Mouse (Mus musculus) embryonic facial prominence, embryonic 15.5 days (tissue): ENCODE results near the gene Olfr653. TPM values are rescaled to one million over a fixed set of nuclear protein-coding genes. Genes with fewer than 3 reads are reported as not detected.

Experiments
- ATAC-seq: fragments of 200-750 bp; cut with Nextera tagmentation; 2 replicates; pipeline ENCODE4 v1.8.0; 2017; ENCODE audit warnings: low read depth, moderate TSS enrichment; ENCODE audit not compliant: insufficient number of reproducible peaks, low FRiP score, low TSS enrichment
- H3K27ac ChIP-seq: fragments of 300-500 bp; sonication (generic); replicated peaks from 2 replicates; pipeline ENCODE4 v1.5.1; 2015; ENCODE audit warnings: mild to moderate bottlenecking, inconsistent platforms
- H3K27me3 ChIP-seq: fragments of 300-500 bp; sonication (generic); 2 replicates; pipeline ENCODE4 v1.6.1; 2015; ENCODE audit warnings: inconsistent platforms
- H3K36me3 ChIP-seq: fragments of 300-500 bp; sonication (generic); 2 replicates; pipeline ENCODE4 v1.6.1; 2015; ENCODE audit warnings: mild to moderate bottlenecking, inconsistent platforms
- H3K4me1 ChIP-seq: fragments of 300-500 bp; sonication (generic); 2 replicates; pipeline ENCODE4 v1.6.1; 2015; ENCODE audit warnings: inconsistent platforms
- H3K4me2 ChIP-seq: fragments of 300-500 bp; sonication (generic); replicated peaks from 2 replicates; pipeline ENCODE4 v1.6.1; 2015; ENCODE audit warnings: mild to moderate bottlenecking, inconsistent platforms
- H3K4me3 ChIP-seq: fragments of 300-500 bp; sonication (generic); replicated peaks from 2 replicates; pipeline ENCODE4 v1.5.1; 2015; ENCODE audit warnings: mild to moderate bottlenecking, inconsistent platforms
- H3K9ac ChIP-seq: fragments of 300-500 bp; sonication (generic); 2 replicates; pipeline ENCODE4 v1.6.1; 2015; ENCODE audit warnings: inconsistent platforms
- H3K9me3 ChIP-seq: fragments of 300-500 bp; sonication (generic); replicated peaks from 2 replicates; pipeline ENCODE4 v1.6.1; 2016; ENCODE audit warnings: inconsistent platforms
- polyA plus RNA-seq: library from polyadenylated mRNA; unstranded; fragments of >200 nt; fragmentation: Nextera tagmentation; extraction: Ambion mirVana; gene quantifications from 2 replicates; pipeline ENCODE4 v1.2.1, GENCODE M21; 2015

Gene Olfr653
- polyA plus RNA-seq, 1 experiment from 2014 or later = 0.11 TPM

DNA sequence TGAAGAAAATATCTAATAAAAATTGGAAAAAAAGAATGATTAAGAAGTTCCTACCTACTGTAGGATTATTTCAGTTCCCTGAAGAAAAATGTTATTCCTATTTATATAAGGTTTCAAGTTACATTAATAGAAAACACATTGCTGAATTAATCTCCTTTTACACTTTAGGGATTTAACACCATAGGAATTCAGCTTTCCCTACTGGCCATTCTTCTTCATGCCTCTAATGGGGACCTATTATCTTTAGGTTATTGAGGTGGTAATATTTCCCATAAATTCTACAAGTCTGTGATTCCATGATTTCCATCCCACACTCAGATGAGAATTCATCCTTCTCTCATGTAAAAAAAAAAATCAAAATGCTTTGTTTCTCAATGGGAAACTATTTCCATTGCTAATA is 47.4 kb downstream of the Olfr653 start, which contains the start of gene Olfr657:
Gene Olfr657 (plus strand): TSS at position 301 of the 400 bp plus-strand sequence.
- Histone ChIP-seq H3K27ac (no peak within 1 kb of the TSS), H3K9ac (no peak within 1 kb of the TSS), H3K4me1 (no peaks in the 10 kb centered on the region), H3K27me3 (no peaks in the 10 kb centered on the region), H3K4me3 (no peak within 1 kb of the TSS), H3K4me2 (no peak within 1 kb of the TSS), H3K36me3 (no peaks in the 10 kb centered on the region), H3K9me3 (no peaks in the 10 kb centered on the region)
- ATAC-seq = no peak

Other genes with a start within 250 kb of the Olfr653 start
- gene Trim34b, start 247.8 kb upstream of the Olfr653 start, polyA plus RNA-seq = 0.16 TPM in 1 of 2 replicates, not detected in the other
- 2.4 and 2.6 TPM in 2 replicates for gene Trim12c, start 224.0 kb upstream of the Olfr653 start, polyA plus RNA-seq
- 0.13 and 0.16 TPM in 2 replicates for gene Trim30b, start 207.4 kb upstream of the Olfr653 start, polyA plus RNA-seq
- 0.22 and 0.28 TPM in 2 replicates for gene Trim30c, start 176.5 kb upstream of the Olfr653 start, polyA plus RNA-seq
- 1.8 and 2.3 TPM in 2 replicates for gene Trim30a, start 112.1 kb upstream of the Olfr653 start, polyA plus RNA-seq
- 0.74 and 0.85 TPM in 2 replicates for gene Trim30d, start 69.5 kb upstream of the Olfr653 start, polyA plus RNA-seq
- gene Olfr651, start 27.2 kb upstream of the Olfr653 start, polyA plus RNA-seq = not detected in 2 replicates
- 0.11 TPM in 1 of 2 replicates, not detected in the other for gene Olfr652, start 16.4 kb upstream of the Olfr653 start, polyA plus RNA-seq
- gene Olfr654, start 9.7 kb downstream of the Olfr653 start, polyA plus RNA-seq = 0.12 TPM in 1 of 2 replicates, not detected in the other
- 0.16 and 0.29 TPM in 2 replicates for gene Olfr655, start 24.5 kb downstream of the Olfr653 start, polyA plus RNA-seq
- gene Olfr656, start 36.6 kb downstream of the Olfr653 start, polyA plus RNA-seq = 0.05 TPM in 1 of 2 replicates, not detected in the other
- not detected in 2 replicates for gene Olfr657, start 47.5 kb downstream of the Olfr653 start, polyA plus RNA-seq
- gene Olfr658, start 70.0 kb downstream of the Olfr653 start, polyA plus RNA-seq = 0.12 TPM in 1 of 2 replicates, not detected in the other
- 0.22 and 0.37 TPM in 2 replicates for gene Olfr659, start 89.4 kb downstream of the Olfr653 start, polyA plus RNA-seq
- 0.11 and 0.12 TPM in 2 replicates for gene Olfr661, start 109.2 kb downstream of the Olfr653 start, polyA plus RNA-seq
- not detected in 2 replicates for gene Usp17le, start 200.2 kb downstream of the Olfr653 start, polyA plus RNA-seq